In genomic region chr3:64587618-64588017, GRCm38 (mm10) we compare ENCODE assay signal across 10 mouse cellular contexts. TPM values are rescaled to one million over a fixed set of nuclear protein-coding genes. Genes with fewer than 3 reads are reported as not detected.
DNase-seq lines count a peak whose midpoint lies in the region; ATAC-seq and TF ChIP-seq lines count a peak whose summit lies in the region.
"Had no signal": no experiment of that assay in that cellular context is flagged by ENCODE, and none has a peak within 500 bp of the region (broad histone marks: within the 10 kb centered on the region; RNA-seq: fewer than 3 reads in every experiment).

No protein-coding gene starts in this region.

- no peak overlapping the region for H3K27ac ChIP-seq in layer of hippocampus, adult 2 months
- H3K27ac ChIP-seq in liver, postnatal 0 days (ENCODE audit: low read depth), result no peak overlapping the region

- WGBS in liver, postnatal 0 days (ENCODE audit: insufficient replicate concordance), result 58% methylated on average over 9 of the region's 9 CpGs

- no peak for DNase-seq in cerebellum, adult 9-10 months
- DNase-seq in layer of hippocampus, adult 2 months (ENCODE audit: low spot score in 2 of 2), result peak in 1 of 2 experiments; percentile 21
- DNase-seq in layer of hippocampus, adult 8-10 months (ENCODE audit: low spot score in 2 of 2), result no peak
- peak; percentile 4 for DNase-seq in adrenal gland, postnatal 25 days
- DNase-seq in liver, postnatal 0 days, result peak; percentile 16
- no peak for DNase-seq in spleen, adult 12 weeks (ENCODE audit: low spot score)
- DNase-seq in thymus, postnatal 14 days, result no peak
- DNase-seq: thymus, postnatal 36 days had no signal

- H3K27me3 ChIP-seq in liver, postnatal 0 days (ENCODE audit: insufficient read depth, low read length), result no peaks in the 10 kb centered on the region

- no peaks in the 10 kb centered on the region for H3K36me3 ChIP-seq in liver, postnatal 0 days (replicated peaks; ENCODE audit: insufficient read depth, low read length)

- 0 out of 2 replicates have a peak, but pooled peaks have one; percentile 52 for ATAC-seq in cerebellum, adult (ENCODE audit: insufficient number of reproducible peaks, low FRiP score, low TSS enrichment)
- ATAC-seq in liver, postnatal 0 days, result no peak

- no peak overlapping the region for H3K4me3 ChIP-seq in layer of hippocampus, adult 2 months
- no peak overlapping the region for H3K4me3 ChIP-seq in liver, postnatal 0 days (ENCODE audit: low read depth, low read length)
- H3K4me3 ChIP-seq: myocyte had no signal

- H3K9me3 ChIP-seq in liver, postnatal 0 days (ENCODE audit: low read length), result no peaks in the 10 kb centered on the region

- no peak overlapping the region for H3K9ac ChIP-seq in liver, postnatal 0 days (replicated peaks)

- TF ChIP-seq CTCF in layer of hippocampus, adult 2 months (conservative IDR thresholded peaks at IDR 0.05), result peak; percentile 61
- peak; percentile 44; the same call in 1 of the 2 replicates for TF ChIP-seq CTCF in liver, postnatal 0 days (IDR thresholded peaks at IDR 0.05; ENCODE audit: low read depth)

- H3K4me2 ChIP-seq in liver, postnatal 0 days (ENCODE audit: low read depth, low read length), result no peak overlapping the region

- no peak for TF ChIP-seq EP300 in liver, postnatal 0 days (IDR thresholded peaks at IDR 0.05; ENCODE audit: low read depth)

- no peaks in the 10 kb centered on the region for H3K4me1 ChIP-seq in liver, postnatal 0 days (ENCODE audit: insufficient read depth)

RNA-seq across cellular contexts. Expression of gene Vmn2r6, which starts 22.0 kb away (rescaled TPM):
- under 1 TPM in 1 of 2 experiments, not detected in 1; 0.05 TPM for total RNA-seq in layer of hippocampus, adult 2 months (2021)
- total RNA-seq in layer of hippocampus, adult 8-10 months (2022), result under 1 TPM in 1 of 4 experiments, not detected in 3; 0.10 TPM
- not detected in 2 replicates for total RNA-seq in adrenal gland, postnatal 25 days (2021)
- polyA plus RNA-seq in liver, postnatal 0 days (2015; fragmentation: Nextera tagmentation; extraction: Ambion mirVana), result not detected in 2 replicates
- polyA plus RNA-seq: myocyte had no signal

Comparison
In these comparisons a context has a peak if more than half of its experiments do, and no peak if none do; other contexts are left out.
1. DNase-seq: peak in adrenal gland, postnatal 25 days (single experiment) and liver, postnatal 0 days (single experiment); none in cerebellum, adult 9-10 months (single experiment), layer of hippocampus, adult 8-10 months (0 of 2), spleen, adult 12 weeks (single experiment) and thymus, postnatal 14 days (single experiment).